Mouse (Mus musculus): ENCODE data around the gene Spin2f. TPM values are rescaled to one million over a fixed set of nuclear protein-coding genes. Genes with fewer than 3 reads are reported as not detected.
"Not testable (repeated sequence)": the region's sequence is repeated elsewhere in the genome, so short reads cannot be mapped to it uniquely, and the experiment has no call there.

The Spin2f gene
- not detected in 2 replicates for polyA plus RNA-seq (2015; fragmentation: Nextera tagmentation; extraction: Ambion mirVana)

- H3K4me2 ChIP-seq; H3K9ac ChIP-seq; H3K4me1 ChIP-seq (replicated peaks); H3K27ac ChIP-seq (replicated peaks); H3K27me3 ChIP-seq; ATAC-seq (ENCODE audit: insufficient read depth); H3K36me3 ChIP-seq (replicated peaks); H3K4me3 ChIP-seq (replicated peaks); H3K9me3 ChIP-seq (replicated peaks): not testable (repeated sequence)
- 50% methylated on average over 1 of the region's 6 CpGs for WGBS (ENCODE audit: insufficient replicate concordance)
Observed at GRCm38 (mm10) chrX:31253594-31253993, at the start of gene Spin2f. TSS of gene Spin2f (plus strand) at chrX:31253894.

GRCm38 (mm10) chrX:31212136-31212535 lies 41.6 kb upstream of the Spin2f start:
- not testable (repeated sequence) for H3K27me3 ChIP-seq; H3K4me1 ChIP-seq (replicated peaks); H3K4me3 ChIP-seq (replicated peaks); H3K9me3 ChIP-seq (replicated peaks); ATAC-seq (ENCODE audit: insufficient read depth); H3K36me3 ChIP-seq (replicated peaks); H3K27ac ChIP-seq (replicated peaks); H3K9ac ChIP-seq; H3K4me2 ChIP-seq
- 69% methylated on average over 7 of the region's 7 CpGs for WGBS (ENCODE audit: insufficient replicate concordance)

- H3K36me3 ChIP-seq (replicated peaks); H3K9me3 ChIP-seq (replicated peaks); ATAC-seq (ENCODE audit: insufficient read depth); H3K4me2 ChIP-seq; H3K27ac ChIP-seq (replicated peaks); H3K9ac ChIP-seq; H3K4me3 ChIP-seq (replicated peaks); H3K27me3 ChIP-seq; H3K4me1 ChIP-seq (replicated peaks): not testable (repeated sequence)
- WGBS (ENCODE audit: insufficient replicate concordance), result 68% methylated on average over 9 of the region's 9 CpGs
Observed at GRCm38 (mm10) chrX:31223536-31223935, 30.2 kb upstream of the Spin2f start.

- H3K27me3 ChIP-seq; ATAC-seq (ENCODE audit: insufficient read depth); H3K27ac ChIP-seq (replicated peaks); H3K4me1 ChIP-seq (replicated peaks); H3K9ac ChIP-seq; H3K36me3 ChIP-seq (replicated peaks); H3K4me2 ChIP-seq; H3K9me3 ChIP-seq (replicated peaks); H3K4me3 ChIP-seq (replicated peaks): not testable (repeated sequence)
- 37% methylated on average over 4 of the region's 4 CpGs for WGBS (ENCODE audit: insufficient replicate concordance)
Observed at GRCm38 (mm10) chrX:31235088-31235487, 18.6 kb upstream of the Spin2f start.

- ATAC-seq (ENCODE audit: insufficient read depth); H3K9me3 ChIP-seq (replicated peaks): not testable (repeated sequence)
- WGBS (ENCODE audit: insufficient replicate concordance), result 51% methylated on average over 3 of the region's 3 CpGs
Observed at GRCm38 (mm10) chrX:31241754-31242153, 11.9 kb upstream of the Spin2f start.

More at GRCm38 (mm10) chrX:31241754-31242153, 11.9 kb upstream of the Spin2f start:
- H3K4me3 ChIP-seq (replicated peaks); H3K27me3 ChIP-seq; H3K36me3 ChIP-seq (replicated peaks); H3K4me2 ChIP-seq; H3K4me1 ChIP-seq (replicated peaks); H3K9ac ChIP-seq; H3K27ac ChIP-seq (replicated peaks): not testable (repeated sequence)

Other genes with a start within 250 kb of the Spin2f start
- not detected in 2 replicates for gene Btbd35f29, start 136.2 kb upstream of the Spin2f start, polyA plus RNA-seq (2015; fragmentation: Nextera tagmentation; extraction: Ambion mirVana)
- gene Btbd35f26, start 82.6 kb downstream of the Spin2f start, polyA plus RNA-seq (2015; fragmentation: Nextera tagmentation; extraction: Ambion mirVana), result not detected in 2 replicates
- gene Btbd35f19, start 130.0 kb downstream of the Spin2f start, polyA plus RNA-seq (2015; fragmentation: Nextera tagmentation; extraction: Ambion mirVana), result not detected in 2 replicates